Mouse (Mus musculus): ENCODE data around the gene Olfr1360.
"Not testable (repeated sequence)": the region's sequence is repeated elsewhere in the genome, so short reads cannot be mapped to it uniquely, and the experiment has no call there.

- 0 out of 2 replicates have a peak, but pooled peaks have one; percentile 20 for TF ChIP-seq CTCF (IDR thresholded peaks at IDR 0.05; ENCODE audit: low read depth)
- not testable (repeated sequence) for TF ChIP-seq EP300 (IDR thresholded peaks at IDR 0.05; ENCODE audit: low read depth)
These were observed 44.0 kb upstream of the Olfr1360 start for GRCm38 (mm10) chr13:21721107-21721756.

All from liver, postnatal 0 days (tissue).